Mouse (Mus musculus) myocyte (in vitro differentiated cells): ENCODE measurements at regions not wholly inside any gene's neighbourhood (a gene's known extent, or its start where the extent isn't known, plus 50 kb on each side); places are given as distances from the start of the nearest gene placed in this dataset.

ENCODE experiments used
- H3K27me3 ChIP-seq: one replicate; pipeline ENCODE4 v1.6.1; 2011; ENCODE audit not compliant: control insufficient read depth, insufficient read depth, insufficient read length
- H3K36me3 ChIP-seq: one replicate; pipeline ENCODE4 v1.6.1; 2011; ENCODE audit not compliant: control insufficient read depth, insufficient read depth
- H3K4me2 ChIP-seq: one replicate; pipeline ENCODE4 v1.6.1; 2011; ENCODE audit warnings: low read depth, control low read depth
- H3K4me3 ChIP-seq: one replicate; pipeline ENCODE4 v1.5.1; 2011; ENCODE audit warnings: mild to moderate bottlenecking, control low read depth, moderate library complexity
- H3K79me2 ChIP-seq: one replicate; pipeline ENCODE4 v1.6.1; 2011; ENCODE audit not compliant: control insufficient read depth, insufficient read depth
- H3ac ChIP-seq: one replicate; pipeline ENCODE4 v1.6.1; 2011; ENCODE audit not compliant: control insufficient read depth, insufficient read length
- CEBPB ChIP-seq: IDR thresholded peaks from 2 replicates; pipeline ENCODE4 v1.6.1; 2011; ENCODE audit warnings: mild to moderate bottlenecking, moderate library complexity; ENCODE audit not compliant: poor library complexity, insufficient read depth, severe bottlenecking
- E2F4 ChIP-seq: IDR thresholded peaks from one replicate; pipeline ENCODE4 v1.6.1; 2011; ENCODE audit warnings: mild to moderate bottlenecking, control low read depth, moderate library complexity; ENCODE audit not compliant: insufficient read depth
- MAX ChIP-seq: IDR thresholded peaks from one replicate; pipeline ENCODE4 v1.6.1; 2011; ENCODE audit warnings: low read depth, mild to moderate bottlenecking, control low read depth
- MYOD1 ChIP-seq, 3 experiments: IDR thresholded peaks; one replicate each; pipeline ENCODE4 v1.6.1; 2011; ENCODE audit warnings: control low read depth in 2 of 3, low read depth in 2 of 3, mild to moderate bottlenecking in 2 of 3, moderate library complexity in 1 of 3; ENCODE audit not compliant: insufficient read length in 2 of 3, control insufficient read depth in 1 of 3
- MYOG ChIP-seq, 3 experiments: IDR thresholded peaks; one replicate each; pipeline ENCODE4 v1.6.1; 2011; ENCODE audit warnings: control low read depth in 2 of 3, low read depth in 2 of 3, mild to moderate bottlenecking in 2 of 3; ENCODE audit not compliant: insufficient read length in 2 of 3, control insufficient read depth in 1 of 3, insufficient read depth in 1 of 3
- POLR2A ChIP-seq: IDR thresholded peaks from one replicate; pipeline ENCODE4 v1.6.1; 2011; ENCODE audit warnings: low read depth, mild to moderate bottlenecking, control low read depth, moderate library complexity; ENCODE audit not compliant: insufficient read length
- POLR2AphosphoS2 ChIP-seq: IDR thresholded peaks from one replicate; pipeline ENCODE4 v1.6.1; 2011; ENCODE audit warnings: low read depth, control low read depth; ENCODE audit not compliant: insufficient read length
- REST ChIP-seq: IDR thresholded peaks from one replicate; pipeline ENCODE4 v1.6.1; 2011; ENCODE audit warnings: mild to moderate bottlenecking, control low read depth, moderate library complexity; ENCODE audit not compliant: insufficient read depth, insufficient read length
- SRF ChIP-seq: IDR thresholded peaks from one replicate; pipeline ENCODE4 v1.6.1; 2011; ENCODE audit warnings: low read depth; ENCODE audit not compliant: control insufficient read depth, insufficient read length
- TCF12 ChIP-seq: IDR thresholded peaks from one replicate; pipeline ENCODE4 v1.6.1; 2011; ENCODE audit warnings: mild to moderate bottlenecking, control low read depth; ENCODE audit not compliant: poor library complexity, insufficient read depth, severe bottlenecking
- TCF3 ChIP-seq: IDR thresholded peaks from one replicate; pipeline ENCODE4 v1.6.1; 2011; ENCODE audit warnings: low read depth, control low read depth; ENCODE audit not compliant: insufficient read length
- USF1 ChIP-seq: IDR thresholded peaks from one replicate; pipeline ENCODE4 v1.6.1; 2011; ENCODE audit warnings: low read depth, mild to moderate bottlenecking, control low read depth, moderate library complexity

GRCm38 (mm10) chr3:151020014-151020413, 417.7 kb upstream of the Adgrl4 start:
- Histone ChIP-seq H3K36me3 (no peaks in the 10 kb centered on the region), H3K4me3 (no peak overlapping the region), H3K4me2 (no peak overlapping the region), H3ac (no peak overlapping the region), H3K27me3 (no peaks in the 10 kb centered on the region), H3K79me2 (no peaks in the 10 kb centered on the region)
- TF ChIP-seq TCF12: no peak
- no peak for TF ChIP-seq TCF3
- no peak for TF ChIP-seq MYOD1 (IDR thresholded peaks at IDR 0.05; ENCODE audit: control insufficient read depth in 1 of 3, insufficient read length in 2 of 3, low read depth in 2 of 3)
- TF ChIP-seq POLR2A: no peak
- TF ChIP-seq CEBPB: no peak
- TF ChIP-seq SRF: no peak
- TF ChIP-seq E2F4: no peak
- TF ChIP-seq MAX: no peak
- TF ChIP-seq POLR2AphosphoS2: no peak

- no peak for TF ChIP-seq MYOD1 (IDR thresholded peaks at IDR 0.05; ENCODE audit: control insufficient read depth in 1 of 3, insufficient read length in 2 of 3, low read depth in 2 of 3)
- TF ChIP-seq MAX: no peak
- no peak for TF ChIP-seq TCF3
- no peak for TF ChIP-seq E2F4
- no peak for TF ChIP-seq POLR2AphosphoS2
- TF ChIP-seq REST: no peak
- no peak for TF ChIP-seq MYOG (IDR thresholded peaks at IDR 0.05; ENCODE audit: control insufficient read depth in 1 of 3, insufficient read depth in 1 of 3, insufficient read length in 2 of 3, low read depth in 2 of 3)
- no peak for TF ChIP-seq TCF12
- no peak for TF ChIP-seq CEBPB
- TF ChIP-seq SRF: no peak
- TF ChIP-seq POLR2A: no peak
- TF ChIP-seq USF1: no peak
- H3K27me3 ChIP-seq: no peaks in the 10 kb centered on the region
Measured at GRCm38 (mm10) chr3:151057491-151057890, 380.2 kb upstream of the Adgrl4 start.

DNA sequence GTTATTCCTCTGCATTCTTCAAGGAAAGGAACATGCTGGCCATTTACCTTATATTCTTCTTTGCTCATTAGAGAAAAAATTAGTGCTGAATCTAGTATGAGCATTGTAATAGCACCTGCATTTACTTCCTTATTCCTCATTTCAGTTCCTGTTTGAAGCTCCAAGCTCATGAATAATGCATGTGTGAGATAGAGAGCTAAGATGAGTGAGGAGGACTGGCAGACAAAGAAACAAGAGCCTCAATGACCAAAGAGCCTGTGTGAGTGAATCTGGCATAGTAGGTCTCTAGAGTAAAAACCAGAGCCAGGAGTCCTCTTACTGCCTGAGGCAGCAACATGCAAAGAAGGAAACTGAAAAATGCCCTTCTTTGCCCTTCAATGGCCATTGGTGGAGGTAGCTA, 365.4 kb upstream of the Adgrl4 start:
- Histone ChIP-seq H3K27me3 (no peaks in the 10 kb centered on the region), H3ac (no peak overlapping the region), H3K79me2 (no peaks in the 10 kb centered on the region), H3K36me3 (no peaks in the 10 kb centered on the region), H3K4me3 (no peak overlapping the region), H3K4me2 (no peak overlapping the region)
- TF ChIP-seq USF1 (no peak), MYOD1 (IDR thresholded peaks at IDR 0.05; ENCODE audit: control insufficient read depth in 1 of 3, insufficient read length in 2 of 3, low read depth in 2 of 3) (no peak), MAX (no peak), TCF3 (no peak), POLR2AphosphoS2 (no peak), POLR2A (no peak), E2F4 (no peak), REST (no peak)

More at GRCm38 (mm10) chr3:151057491-151057890, 380.2 kb upstream of the Adgrl4 start:
- Histone ChIP-seq H3K4me2 (no peak overlapping the region), H3K79me2 (no peaks in the 10 kb centered on the region), H3ac (no peak overlapping the region), H3K36me3 (no peaks in the 10 kb centered on the region), H3K4me3 (no peak overlapping the region)

DNA sequence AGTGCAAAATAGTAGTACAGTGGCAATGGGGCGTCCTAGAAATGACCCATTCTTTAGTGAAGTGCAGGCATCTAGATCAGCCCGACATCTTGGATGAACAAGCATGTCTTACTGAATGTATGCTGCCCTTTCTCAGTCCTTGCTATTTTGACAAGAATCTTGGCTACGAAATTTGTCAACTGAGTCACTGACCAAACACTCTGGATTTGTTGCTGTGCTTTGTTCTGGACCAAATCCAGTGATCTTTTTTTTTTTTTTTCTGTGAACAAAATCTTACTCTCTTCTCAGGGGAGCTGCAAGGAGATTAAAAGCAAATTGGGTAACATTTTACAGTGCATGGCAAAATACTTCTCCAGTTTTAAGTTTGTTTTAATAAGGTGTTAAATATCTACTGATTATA, 320.9 kb upstream of the Adgrl4 start:
- Histone ChIP-seq H3K36me3 (no peaks in the 10 kb centered on the region), H3K4me2 (no peak overlapping the region), H3K4me3 (no peak overlapping the region), H3K79me2 (no peaks in the 10 kb centered on the region), H3ac (no peak overlapping the region), H3K27me3 (no peaks in the 10 kb centered on the region)
- TF ChIP-seq MYOG (IDR thresholded peaks at IDR 0.05; ENCODE audit: control insufficient read depth in 1 of 3, insufficient read depth in 1 of 3, insufficient read length in 2 of 3, low read depth in 2 of 3) (no peak), TCF12 (no peak), POLR2AphosphoS2 (no peak), POLR2A (no peak), SRF (no peak), MAX (no peak), TCF3 (no peak), CEBPB (no peak), REST (no peak), E2F4 (no peak), MYOD1 (IDR thresholded peaks at IDR 0.05; ENCODE audit: control insufficient read depth in 1 of 3, insufficient read length in 2 of 3, low read depth in 2 of 3) (no peak), USF1 (no peak)

GRCm38 (mm10) chr3:151117583-151118041, 320.1 kb upstream of the Adgrl4 start:
- peak; percentile 84 for TF ChIP-seq CEBPB
- no peak for TF ChIP-seq MAX
- Histone ChIP-seq H3ac (no peak overlapping the region), H3K27me3 (no peaks in the 10 kb centered on the region), H3K79me2 (no peaks in the 10 kb centered on the region), H3K36me3 (no peaks in the 10 kb centered on the region), H3K4me2 (peak overlapping the region; percentile 16), H3K4me3 (no peak overlapping the region)
